Mouse (Mus musculus): Measurements from ENCODE around the gene Slc45a2. TPM values are rescaled to one million over a fixed set of nuclear protein-coding genes. Genes with fewer than 3 reads are reported as not detected.
A peak's percentile ranks its signal among the peaks of the same experiment; 100 is the strongest.

Slc45a2 gene
- polyA plus RNA-seq, 1 experiment from 2014 or later = 0.05 TPM

DNA sequence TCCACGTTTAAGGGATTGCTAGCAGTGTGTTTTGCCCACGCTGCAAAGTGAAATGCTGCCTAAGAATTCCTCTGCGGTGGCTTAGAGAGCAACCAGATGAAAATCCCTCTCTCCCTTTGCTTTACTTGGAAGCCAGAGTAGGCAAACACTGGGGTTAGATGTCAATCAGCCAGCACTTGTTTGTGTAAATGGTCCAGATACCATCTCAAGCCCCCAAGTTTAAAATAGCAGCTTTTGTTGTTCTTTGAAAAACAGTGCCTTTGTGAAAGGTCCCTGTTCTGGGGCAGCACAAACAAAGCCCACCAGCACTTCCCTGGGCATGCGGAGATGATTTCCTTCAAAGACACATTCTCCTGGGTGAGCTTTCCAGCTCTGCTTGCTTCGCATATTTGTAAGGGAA, 65.8 kb downstream of the Slc45a2 start:
- no peak for ATAC-seq (replicated peaks; ENCODE audit: low FRiP score)
- Histone ChIP-seq H3K9me3 (ENCODE audit: control insufficient read depth, low read length) (no peaks in the 10 kb centered on the region), H3K4me3 (ENCODE audit: low read depth, low read length) (peak overlapping the region; percentile 32), H3K27ac (ENCODE audit: low read depth, low read length) (no peak overlapping the region), H3K4me2 (peak overlapping the region; percentile 57), H3K27me3 (replicated peaks; ENCODE audit: control insufficient read depth, insufficient read depth, low read length) (no peaks in the 10 kb centered on the region), H3K36me3 (ENCODE audit: control insufficient read depth, insufficient read depth, low read length) (no peaks in the 10 kb centered on the region), H3K4me1 (replicated peaks; ENCODE audit: control insufficient read depth, insufficient read depth, low read length) (peaks cover 4% of the 10 kb centered on the region; the same call in 1 of the 2 replicates), H3K9ac (ENCODE audit: low read depth, low read length) (no peak overlapping the region)
- no peak for DNase-seq (ENCODE audit: low spot score)
- 27% methylated on average over 5 of the region's 5 CpGs for WGBS

DNA sequence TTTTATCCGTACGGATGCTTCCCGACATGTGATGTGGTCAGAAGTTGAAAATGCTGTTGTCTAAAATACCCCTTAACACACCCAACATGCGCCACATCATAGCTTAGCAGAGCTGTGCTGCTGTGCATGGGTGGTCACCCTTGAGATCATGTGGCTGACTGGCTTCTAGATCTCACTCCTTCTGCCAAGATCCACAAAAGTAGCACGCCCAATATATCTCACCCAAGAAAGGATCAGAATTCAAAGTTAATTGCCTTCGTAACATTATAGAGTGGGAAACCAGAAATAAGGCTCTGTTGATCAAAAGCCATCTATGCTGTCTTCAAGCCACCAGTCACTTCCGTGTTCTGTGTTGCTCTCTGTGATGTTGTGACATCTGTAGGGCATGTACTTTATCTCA, 67.4 kb downstream of the Slc45a2 start:
- no peak for ATAC-seq (replicated peaks; ENCODE audit: low FRiP score)
- no peak overlapping the region for H3K4me2 ChIP-seq

DNA sequence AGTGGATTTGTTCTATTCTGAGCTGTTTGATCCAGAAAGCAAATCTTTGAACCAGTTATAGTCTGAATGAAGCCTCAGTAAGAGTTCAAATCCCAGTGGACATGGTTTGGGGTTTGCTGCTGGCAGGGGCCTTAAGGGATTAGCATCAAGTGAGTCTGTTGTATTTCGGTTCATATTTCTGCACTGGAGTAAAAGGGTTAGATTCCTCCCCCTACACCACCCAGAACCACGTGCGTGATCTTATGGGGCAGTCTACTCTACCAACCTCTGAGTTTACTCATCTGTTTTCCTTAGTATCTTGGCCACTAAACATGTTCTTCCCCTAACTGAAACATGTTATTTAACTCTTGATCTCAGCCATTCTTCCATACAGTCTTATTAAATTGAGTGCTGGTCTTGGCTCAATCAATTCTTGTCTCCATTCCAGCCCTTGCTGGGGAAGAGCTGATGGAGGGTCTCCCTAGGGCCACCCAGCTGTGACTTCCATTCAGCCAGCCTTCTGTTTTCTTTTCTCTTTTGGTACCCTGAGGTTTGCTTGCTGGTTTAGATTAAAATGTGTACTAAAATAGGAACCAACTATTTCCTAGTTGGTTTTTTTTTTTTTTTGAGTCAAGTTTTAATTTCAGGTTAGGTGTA, 75.3 kb downstream of the Slc45a2 start:
- H3K36me3 ChIP-seq (ENCODE audit: control insufficient read depth, insufficient read depth, low read length) = no peaks in the 10 kb centered on the region
- H3K27ac ChIP-seq (ENCODE audit: low read depth, low read length) = no peak overlapping the region
- no peak overlapping the region for H3K4me3 ChIP-seq (ENCODE audit: low read depth, low read length)
- ATAC-seq (replicated peaks; ENCODE audit: low FRiP score) (no peak), DNase-seq (ENCODE audit: low spot score) (no peak)
- no peaks in the 10 kb centered on the region for H3K4me1 ChIP-seq (replicated peaks; ENCODE audit: control insufficient read depth, insufficient read depth, low read length)
- no peak overlapping the region for H3K4me2 ChIP-seq
- H3K9me3 ChIP-seq (ENCODE audit: control insufficient read depth, low read length) = no peaks in the 10 kb centered on the region
- WGBS = 82% methylated on average over 3 of the region's 3 CpGs
- H3K27me3 ChIP-seq (replicated peaks; ENCODE audit: control insufficient read depth, insufficient read depth, low read length) = no peaks in the 10 kb centered on the region
- H3K9ac ChIP-seq (ENCODE audit: low read depth, low read length) = no peak overlapping the region

More for the DNA sequence above, 67.4 kb downstream of the Slc45a2 start:
- Histone ChIP-seq H3K4me3 (ENCODE audit: low read depth, low read length) (no peak overlapping the region), H3K27me3 (replicated peaks; ENCODE audit: control insufficient read depth, insufficient read depth, low read length) (no peaks in the 10 kb centered on the region), H3K4me1 (replicated peaks; ENCODE audit: control insufficient read depth, insufficient read depth, low read length) (peaks cover 4% of the 10 kb centered on the region; the same call in 1 of the 2 replicates), H3K27ac (ENCODE audit: low read depth, low read length) (no peak overlapping the region), H3K9ac (ENCODE audit: low read depth, low read length) (no peak overlapping the region), H3K9me3 (ENCODE audit: control insufficient read depth, low read length) (no peaks in the 10 kb centered on the region), H3K36me3 (ENCODE audit: control insufficient read depth, insufficient read depth, low read length) (no peaks in the 10 kb centered on the region)
- DNase-seq (ENCODE audit: low spot score) = no peak
- WGBS = 77% methylated on average over 7 of the region's 7 CpGs

Other genes starting within 250 kb of the Slc45a2 start
- gene C1qtnf3, start 48.4 kb upstream of the Slc45a2 start, polyA plus RNA-seq (2014; fragmentation: Nextera tagmentation; extraction: Ambion mirVana) = 0.69 and 0.96 TPM in 2 replicates
- 15.9 and 17.9 TPM in 2 replicates for gene Amacr, start 19.0 kb upstream of the Slc45a2 start, polyA plus RNA-seq (2014; fragmentation: Nextera tagmentation; extraction: Ambion mirVana)
- 0.12 and 0.26 TPM in 2 replicates for gene Rxfp3, start 37.3 kb downstream of the Slc45a2 start, polyA plus RNA-seq (2014; fragmentation: Nextera tagmentation; extraction: Ambion mirVana)
- 1.4 TPM in 2 replicates for gene Adamts12, start 64.1 kb downstream of the Slc45a2 start, polyA plus RNA-seq (2014; fragmentation: Nextera tagmentation; extraction: Ambion mirVana)